Mouse (Mus musculus): Measurements from ENCODE around the gene Inca1. TPM values are rescaled to one million over a fixed set of nuclear protein-coding genes. Genes with fewer than 3 reads are reported as not detected.

Inca1 gene
- polyA plus RNA-seq, 1 experiment from 2014 or later: 0.55 TPM

DNA sequence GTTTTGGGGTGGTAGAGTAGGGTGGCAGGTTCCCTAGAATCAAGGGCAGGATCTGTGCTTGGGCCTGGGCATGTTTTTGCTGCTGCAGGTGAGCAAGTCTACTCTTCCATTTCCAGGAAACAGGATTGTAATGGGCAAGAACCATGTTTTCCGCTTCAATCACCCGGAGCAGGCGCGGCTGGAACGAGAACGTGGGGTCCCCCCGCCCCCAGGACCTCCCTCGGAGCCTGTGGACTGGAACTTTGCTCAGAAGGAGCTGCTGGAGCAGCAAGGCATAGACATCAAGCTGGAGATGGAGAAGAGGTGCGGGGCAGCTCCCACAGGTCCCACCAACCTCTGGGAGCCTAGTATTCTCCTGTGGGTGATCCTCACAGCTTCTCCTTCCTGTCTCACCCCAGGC, 24.8 kb upstream of the Inca1 start:
- H3K36me3 ChIP-seq (replicated peaks): peaks cover 81% of the 10 kb centered on the region
- ATAC-seq (ENCODE audit: low FRiP score): no peak

DNA sequence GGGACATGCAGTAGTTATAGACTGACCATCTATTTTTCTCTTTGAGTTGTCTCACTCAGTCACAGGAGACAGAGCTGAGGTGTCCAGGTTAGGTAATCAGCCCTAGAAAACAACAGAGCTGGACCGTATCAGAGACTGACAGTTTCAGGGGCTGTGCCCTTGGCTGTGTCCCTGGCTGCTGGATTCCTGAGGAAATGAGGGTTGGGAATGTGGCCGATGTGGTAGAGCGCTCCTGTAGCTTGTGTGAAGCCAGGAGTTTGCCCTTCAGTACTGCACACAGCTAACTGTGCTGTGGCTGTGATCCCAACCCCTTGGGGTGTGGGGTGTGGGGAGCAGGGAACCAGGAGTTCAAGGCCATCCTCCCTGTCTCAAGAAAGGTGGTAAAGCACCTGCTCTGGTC, 21.1 kb upstream of the Inca1 start:
- 92% methylated on average over 3 of the region's 3 CpGs for WGBS
- no peak overlapping the region for H3K9ac ChIP-seq
- H3K9me3 ChIP-seq: no peaks in the 10 kb centered on the region
- H3K4me1 ChIP-seq: no peaks in the 10 kb centered on the region
- no peak overlapping the region for H3K27ac ChIP-seq
- no peak for ATAC-seq (ENCODE audit: low FRiP score)
- H3K27me3 ChIP-seq: no peaks in the 10 kb centered on the region
- H3K4me3 ChIP-seq (replicated peaks): no peak overlapping the region
- H3K36me3 ChIP-seq (replicated peaks): peaks cover 90% of the 10 kb centered on the region
- H3K4me2 ChIP-seq: no peak overlapping the region

More for the DNA sequence above, 24.8 kb upstream of the Inca1 start:
- H3K4me3 ChIP-seq (replicated peaks): no peak overlapping the region
- no peaks in the 10 kb centered on the region for H3K4me1 ChIP-seq
- H3K27ac ChIP-seq: no peak overlapping the region
- no peaks in the 10 kb centered on the region for H3K9me3 ChIP-seq
- 96% methylated on average over 9 of the region's 9 CpGs for WGBS
- no peak overlapping the region for H3K4me2 ChIP-seq
- no peak overlapping the region for H3K9ac ChIP-seq
- H3K27me3 ChIP-seq: no peaks in the 10 kb centered on the region

DNA sequence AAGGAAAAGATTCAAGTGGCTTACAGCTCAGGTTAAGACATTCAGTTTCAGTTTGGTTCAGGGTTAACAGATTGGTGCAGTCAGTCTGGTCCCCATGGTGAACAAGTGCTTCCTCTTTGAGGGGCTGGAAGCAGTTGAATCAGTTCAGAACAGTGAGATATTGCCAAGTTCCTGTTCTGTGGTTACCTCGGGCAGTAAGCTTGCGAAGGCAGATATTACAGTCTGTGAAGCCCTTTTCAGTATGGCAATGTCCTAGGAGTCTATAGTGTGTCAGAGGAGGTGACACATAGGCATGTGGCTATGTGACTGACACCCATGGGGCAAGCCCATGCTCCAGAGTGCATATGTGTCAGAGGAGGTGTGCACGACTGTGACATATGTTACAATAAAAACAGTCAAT, 20.6 kb upstream of the Inca1 start:
- no peaks in the 10 kb centered on the region for H3K9me3 ChIP-seq
- peaks cover 88% of the 10 kb centered on the region for H3K36me3 ChIP-seq (replicated peaks)
- H3K27me3 ChIP-seq: no peaks in the 10 kb centered on the region
- 92% methylated on average over 3 of the region's 3 CpGs for WGBS
- H3K27ac ChIP-seq: no peak overlapping the region
- H3K4me3 ChIP-seq (replicated peaks): no peak overlapping the region
- H3K9ac ChIP-seq: no peak overlapping the region
- H3K4me1 ChIP-seq: no peaks in the 10 kb centered on the region
- H3K4me2 ChIP-seq: no peak overlapping the region
- no peak for ATAC-seq (ENCODE audit: low FRiP score)

- Histone ChIP-seq H3K27me3 (no peaks in the 10 kb centered on the region), H3K4me1 (no peaks in the 10 kb centered on the region), H3K4me3 (replicated peaks) (no peak overlapping the region), H3K4me2 (no peak overlapping the region), H3K9me3 (no peaks in the 10 kb centered on the region), H3K9ac (no peak overlapping the region), H3K27ac (no peak overlapping the region), H3K36me3 (replicated peaks) (peaks cover 67% of the 10 kb centered on the region)
- WGBS: 77% methylated on average over 5 of the region's 5 CpGs
- ATAC-seq (ENCODE audit: low FRiP score): no peak
Measured at GRCm38 (mm10) chr11:70718481-70718880, 18.5 kb upstream of the Inca1 start.

DNA sequence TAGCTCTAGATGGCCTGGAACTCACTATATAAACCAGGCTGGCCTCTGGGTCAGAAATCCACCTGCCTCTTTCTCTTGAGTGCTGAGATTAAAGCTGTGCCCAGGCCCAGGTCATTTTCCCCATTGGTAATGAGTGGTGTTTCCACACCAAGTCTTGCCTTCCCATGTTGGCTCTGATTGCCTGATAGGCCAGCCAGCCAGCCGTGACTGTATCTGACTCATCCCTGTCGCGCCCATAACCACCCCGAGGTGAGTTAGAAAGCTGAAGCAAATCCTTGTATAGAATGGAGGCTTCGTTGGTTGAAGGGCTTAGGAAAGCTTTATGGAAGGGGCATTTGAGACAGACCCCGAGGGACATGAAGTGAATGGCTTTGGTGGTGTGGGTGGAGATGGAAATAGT, 15.9 kb upstream of the Inca1 start:
- no peak for ATAC-seq (ENCODE audit: low FRiP score)
- Histone ChIP-seq H3K4me1 (no peaks in the 10 kb centered on the region), H3K27ac (no peak overlapping the region), H3K9me3 (no peaks in the 10 kb centered on the region), H3K4me3 (replicated peaks) (no peak overlapping the region), H3K36me3 (replicated peaks) (peaks cover 62% of the 10 kb centered on the region), H3K9ac (0 out of 2 replicates have a peak overlapping the region, but pooled peaks have one; percentile 17), H3K4me2 (no peak overlapping the region), H3K27me3 (no peaks in the 10 kb centered on the region)
- 91% methylated on average over 6 of the region's 6 CpGs for WGBS

GRCm38 (mm10) chr11:70713222-70713621, 13.3 kb upstream of the Inca1 start:
- no peaks in the 10 kb centered on the region for H3K27me3 ChIP-seq
- H3K9me3 ChIP-seq: no peaks in the 10 kb centered on the region
- H3K9ac ChIP-seq: no peak overlapping the region
- peaks cover 57% of the 10 kb centered on the region for H3K36me3 ChIP-seq (replicated peaks)
- ATAC-seq (ENCODE audit: low FRiP score): no peak
- no peaks in the 10 kb centered on the region for H3K4me1 ChIP-seq
- H3K4me2 ChIP-seq: no peak overlapping the region
- no peak overlapping the region for H3K4me3 ChIP-seq (replicated peaks)
- WGBS: 88% methylated on average over 6 of the region's 6 CpGs
- no peak overlapping the region for H3K27ac ChIP-seq

GRCm38 (mm10) chr11:70711026-70711425, 11.1 kb upstream of the Inca1 start:
- 93% methylated on average over 10 of the region's 10 CpGs for WGBS
- Histone ChIP-seq H3K4me3 (replicated peaks) (no peak overlapping the region), H3K36me3 (replicated peaks) (peaks cover 58% of the 10 kb centered on the region), H3K27me3 (no peaks in the 10 kb centered on the region), H3K4me2 (no peak overlapping the region), H3K4me1 (no peaks in the 10 kb centered on the region), H3K9me3 (no peaks in the 10 kb centered on the region), H3K9ac (no peak overlapping the region), H3K27ac (no peak overlapping the region)
- ATAC-seq (ENCODE audit: low FRiP score): no peak

- peaks cover 71% of the 10 kb centered on the region for H3K36me3 ChIP-seq (replicated peaks)
- 87% methylated on average over 3 of the region's 3 CpGs for WGBS
Measured at GRCm38 (mm10) chr11:70706127-70706526, 6.2 kb upstream of the Inca1 start.

GRCm38 (mm10) chr11:70702781-70703180, 2.8 kb upstream of the Inca1 start:
- Histone ChIP-seq H3K9ac (peak overlapping the region; percentile 39; the same call in 1 of the 2 replicates), H3K4me1 (peaks cover 28% of the 10 kb centered on the region), H3K4me2 (no peak overlapping the region), H3K36me3 (replicated peaks) (peaks cover 45% of the 10 kb centered on the region), H3K27me3 (no peaks in the 10 kb centered on the region), H3K9me3 (no peaks in the 10 kb centered on the region), H3K4me3 (replicated peaks) (no peak overlapping the region), H3K27ac (no peak overlapping the region)
- 78% methylated on average over 6 of the region's 6 CpGs for WGBS
- no peak for ATAC-seq (ENCODE audit: low FRiP score)

More at GRCm38 (mm10) chr11:70706127-70706526, 6.2 kb upstream of the Inca1 start:
- no peak for ATAC-seq (ENCODE audit: low FRiP score)
- H3K27ac ChIP-seq: no peak overlapping the region
- H3K4me3 ChIP-seq (replicated peaks): no peak overlapping the region
- no peaks in the 10 kb centered on the region for H3K27me3 ChIP-seq
- no peak overlapping the region for H3K9ac ChIP-seq
- H3K4me1 ChIP-seq: peaks cover 18% of the 10 kb centered on the region
- no peaks in the 10 kb centered on the region for H3K9me3 ChIP-seq
- H3K4me2 ChIP-seq: no peak overlapping the region

DNA sequence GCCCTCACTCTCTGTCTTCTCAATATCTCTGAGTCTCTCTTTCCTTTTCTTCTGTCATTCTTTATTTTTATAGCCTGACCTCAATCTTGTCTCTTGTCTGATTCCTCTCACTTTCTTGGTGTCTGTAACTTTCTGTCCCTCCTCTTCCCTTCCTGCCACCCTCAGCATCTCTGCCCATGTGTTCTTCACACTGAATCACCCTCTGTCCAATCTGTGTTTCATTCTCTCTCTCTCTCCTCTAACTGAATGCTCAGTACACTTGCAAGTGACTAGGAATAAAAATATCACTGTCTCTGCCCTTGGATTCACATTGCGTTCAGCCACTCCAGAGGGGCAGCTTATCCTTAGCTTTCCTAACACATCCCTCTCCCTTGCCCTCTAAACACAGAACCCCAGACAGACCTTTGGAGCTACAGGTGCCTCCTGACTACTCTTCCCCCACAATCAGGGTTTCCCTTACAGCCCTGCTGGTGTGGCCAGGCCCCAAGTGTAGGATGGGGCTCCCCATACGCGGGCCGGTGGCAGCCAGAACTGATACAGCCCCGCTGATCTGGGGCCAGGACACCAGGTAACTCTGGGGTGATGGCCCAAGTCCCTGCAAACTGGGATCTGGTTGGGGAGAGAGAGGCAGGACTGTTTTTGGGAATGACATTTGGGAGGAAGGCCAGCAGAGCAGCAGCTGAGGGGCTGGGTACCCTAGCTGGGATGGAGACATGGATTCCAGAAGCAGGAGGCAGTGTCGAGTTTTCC, 2.2 kb upstream of the Inca1 start:
- 85% methylated on average over 6 of the region's 6 CpGs for WGBS
- Histone ChIP-seq H3K4me3 (replicated peaks) (no peak overlapping the region), H3K4me2 (peak overlapping the region; percentile 79; the same call in 1 of the 2 replicates), H3K9ac (peak overlapping the region; percentile 88), H3K9me3 (no peaks in the 10 kb centered on the region), H3K4me1 (peaks cover 28% of the 10 kb centered on the region), H3K27ac (no peak overlapping the region), H3K27me3 (no peaks in the 10 kb centered on the region), H3K36me3 (replicated peaks) (peaks cover 39% of the 10 kb centered on the region)
- no peak for ATAC-seq (ENCODE audit: low FRiP score)

DNA sequence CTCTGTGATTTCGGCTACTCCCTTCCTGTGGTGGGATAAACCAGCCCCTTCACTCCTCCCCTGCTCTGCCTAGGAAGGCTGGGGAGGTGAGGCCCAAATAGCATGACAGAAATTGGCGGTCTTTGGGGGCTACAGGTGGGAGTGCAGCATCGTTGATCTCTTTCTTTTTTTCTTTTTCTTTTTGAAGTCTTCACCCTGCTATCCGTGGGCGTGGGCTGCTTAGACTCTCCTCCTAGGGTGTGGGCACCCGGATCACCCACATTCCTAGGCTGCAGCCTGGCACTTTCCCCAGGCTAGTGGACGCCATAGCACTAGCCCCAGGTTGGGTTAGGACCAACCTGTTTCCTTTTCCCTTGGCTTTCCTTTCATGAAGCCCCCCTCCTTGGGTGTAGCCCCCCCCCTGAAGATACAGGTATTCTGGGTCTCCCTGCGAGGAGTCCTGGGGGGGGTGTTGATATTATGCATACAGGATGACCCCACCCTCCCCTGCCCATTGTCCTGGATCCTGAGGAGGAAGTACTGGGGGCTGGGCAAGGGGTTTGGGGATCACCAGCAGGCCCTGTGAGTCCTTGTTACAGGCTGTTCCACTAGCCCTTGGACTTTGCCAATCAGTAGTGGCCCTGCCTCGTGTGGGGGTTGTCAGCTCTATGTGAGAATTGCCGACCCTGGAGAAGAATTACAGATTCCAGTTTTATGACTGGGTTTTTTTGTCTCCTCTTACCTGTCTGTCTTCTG, 1.4 kb upstream of the Inca1 start:
- peaks cover 28% of the 10 kb centered on the region for H3K4me1 ChIP-seq
- no peaks in the 10 kb centered on the region for H3K27me3 ChIP-seq
- peaks cover 31% of the 10 kb centered on the region for H3K36me3 ChIP-seq (replicated peaks)
- no peaks in the 10 kb centered on the region for H3K9me3 ChIP-seq
- no peak overlapping the region for H3K27ac ChIP-seq
- H3K9ac ChIP-seq: peak overlapping the region; percentile 88
- peak overlapping the region; percentile 79 for H3K4me2 ChIP-seq
- no peak for ATAC-seq (ENCODE audit: low FRiP score)
- WGBS: 14% methylated on average over 10 of the region's 10 CpGs
- peak overlapping the region; percentile 79 for H3K4me3 ChIP-seq (replicated peaks)

DNA sequence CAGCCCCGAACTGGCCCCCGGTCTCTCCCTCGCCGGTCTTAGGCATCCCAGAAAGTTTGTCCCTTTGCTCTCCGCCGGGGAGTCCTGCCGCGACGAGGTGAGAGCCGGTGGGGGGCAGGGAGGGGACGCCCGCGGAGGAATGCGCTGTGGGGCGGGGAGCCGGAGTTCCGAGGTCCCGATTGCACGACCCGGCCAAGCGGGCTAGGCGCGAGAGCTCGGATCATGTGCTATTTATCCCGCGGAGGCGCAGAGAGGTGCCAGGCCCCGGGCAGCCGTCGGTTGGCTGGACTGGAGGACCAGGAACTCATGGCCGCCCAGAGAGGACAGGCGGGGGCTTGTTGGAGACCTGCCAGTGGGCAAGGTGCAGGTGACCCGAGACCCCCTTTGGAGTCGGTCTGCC, 658 bp upstream of the Inca1 start:
- Histone ChIP-seq H3K9ac (peak overlapping the region; percentile 88), H3K4me2 (peak overlapping the region; percentile 79), H3K4me1 (peaks cover 28% of the 10 kb centered on the region), H3K36me3 (replicated peaks) (peaks cover 23% of the 10 kb centered on the region), H3K27me3 (no peaks in the 10 kb centered on the region), H3K27ac (peak overlapping the region; percentile 88), H3K9me3 (no peaks in the 10 kb centered on the region), H3K4me3 (replicated peaks) (peak overlapping the region; percentile 79)
- ATAC-seq (ENCODE audit: low FRiP score): peak; percentile 40
- WGBS: under 1% methylated on average over 33 of the region's 34 CpGs
